Mouse (Mus musculus): ENCODE measurements at regions not wholly inside any gene's neighbourhood (a gene's known extent, or its start where the extent isn't known, plus 50 kb on each side); places are given as distances from the start of the nearest gene placed in this dataset.
"Not testable (repeated sequence)": the region's sequence is repeated elsewhere in the genome, so short reads cannot be mapped to it uniquely, and the experiment has no call there.

DNA sequence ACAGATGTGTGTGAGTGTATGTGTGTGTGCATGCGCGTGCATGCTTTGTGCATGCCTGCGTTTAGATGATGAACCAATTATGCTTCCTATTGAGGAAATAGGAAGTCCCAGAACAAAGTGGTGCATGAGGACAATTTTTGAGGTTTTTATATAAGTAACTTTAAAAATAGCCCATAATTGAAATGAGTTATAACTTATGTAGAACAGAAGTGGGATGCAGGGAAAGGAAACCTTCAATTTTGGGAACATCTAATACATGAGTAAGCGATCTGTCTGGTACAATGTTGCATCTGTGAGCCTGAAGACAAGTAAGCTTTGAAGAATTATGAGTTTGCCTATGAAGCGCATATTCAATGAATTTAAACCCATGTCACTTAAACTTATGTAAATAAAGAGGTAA lies 145.4 kb upstream of the Edil3 start:
- POLR2A ChIA-PET: no interaction called here
- DNase-seq (ENCODE audit: low read depth, low spot score) (no peak), ATAC-seq (no peak)
- CTCF ChIA-PET: no interaction called here
- in situ Hi-C loops (cut with MboI; ENCODE audit: low pct_unique_long_range_greater_than_20kb): no loop called here
- TF ChIP-seq CTCF (IDR thresholded peaks at IDR 0.05): no peak
- no peaks in the 10 kb centered on the region for H3K27me3 ChIP-seq

DNA sequence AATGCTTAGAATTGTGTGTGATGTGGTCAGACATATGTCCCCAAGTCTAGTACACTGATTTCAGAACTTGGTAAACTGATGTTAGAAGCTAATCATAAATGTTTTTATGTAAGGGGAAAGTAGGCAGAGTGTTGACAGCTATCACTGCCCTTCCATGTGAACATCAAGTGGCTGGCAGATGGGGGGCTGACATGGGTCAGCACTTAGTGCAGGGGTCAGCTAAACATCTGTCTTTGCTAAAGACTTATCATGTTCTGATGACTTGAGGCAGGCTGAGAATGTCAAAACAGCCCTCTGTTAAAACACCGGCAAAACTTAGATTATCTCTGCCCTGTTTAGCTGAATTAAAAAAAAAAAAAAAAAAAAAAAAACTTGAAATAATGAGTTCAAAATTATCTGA lies 116.7 kb upstream of the Edil3 start:
- no peak for DNase-seq (ENCODE audit: low read depth, low spot score)
- POLR2A ChIA-PET: no interaction called here
- ATAC-seq: no peak
- in situ Hi-C loops (cut with MboI; ENCODE audit: low pct_unique_long_range_greater_than_20kb): no loop called here
- no peak for TF ChIP-seq CTCF (IDR thresholded peaks at IDR 0.05)
- no peaks in the 10 kb centered on the region for H3K27me3 ChIP-seq
- CTCF ChIA-PET: no interaction called here

DNA sequence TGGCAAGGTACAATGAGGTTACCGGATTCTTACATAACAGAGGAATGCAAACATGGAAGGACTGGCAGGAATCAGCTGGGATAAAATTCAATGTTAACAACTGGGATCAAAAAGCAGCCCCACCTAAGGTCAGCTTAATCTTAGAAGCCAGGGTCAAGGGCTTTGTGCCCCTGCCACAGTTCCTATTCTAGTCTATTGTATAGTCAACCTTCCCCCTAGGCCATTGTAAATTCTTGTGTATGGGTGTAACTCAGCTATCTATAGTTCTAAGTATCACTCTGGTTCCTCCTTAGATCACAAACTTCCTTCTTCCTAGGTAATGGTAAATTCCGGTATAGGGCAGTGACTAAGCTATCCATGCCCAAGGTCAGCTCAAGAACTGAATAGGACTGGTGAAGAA lies 91.6 kb upstream of the Edil3 start:
- ATAC-seq; CTCF ChIA-PET; POLR2A ChIA-PET; H3K27me3 ChIP-seq; in situ Hi-C loops (cut with MboI; ENCODE audit: low pct_unique_long_range_greater_than_20kb); DNase-seq (ENCODE audit: low read depth, low spot score): not testable (repeated sequence)

DNA sequence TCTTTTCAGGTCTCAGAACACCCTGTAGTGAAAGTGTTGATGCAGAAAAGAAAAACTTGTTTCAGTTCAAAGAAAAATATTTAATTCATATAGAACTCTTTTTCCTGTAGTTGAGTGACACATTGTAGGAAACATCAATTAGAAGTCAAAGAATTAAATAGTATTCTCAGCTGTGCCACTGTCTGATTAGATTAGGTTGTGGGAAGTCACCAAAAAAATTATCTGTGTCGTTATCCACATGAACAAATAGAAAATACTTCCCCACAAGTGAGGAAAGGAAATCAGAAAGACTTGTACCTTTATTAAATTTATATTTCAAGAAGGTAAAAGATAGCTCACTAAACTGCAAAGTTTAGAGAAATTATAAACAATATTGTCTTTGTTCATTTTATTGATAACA lies 71.4 kb upstream of the Edil3 start:
- DNase-seq (ENCODE audit: low read depth, low spot score) (no peak), ATAC-seq (no peak)
- in situ Hi-C loops (cut with MboI; ENCODE audit: low pct_unique_long_range_greater_than_20kb): no loop called here
- H3K27me3 ChIP-seq: no peaks in the 10 kb centered on the region
- no peak for TF ChIP-seq CTCF (IDR thresholded peaks at IDR 0.05)
- ChIA-PET CTCF (no interaction called here), POLR2A (no interaction called here)

Data from Patski (cell line).